8 mouse cellular contexts compared by ENCODE assay signal in genomic region chr1:162039808-162040207, GRCm38 (mm10).
DNase-seq lines count a peak whose midpoint lies in the region; ATAC-seq and TF ChIP-seq lines count a peak whose summit lies in the region.

No protein-coding gene starts in this region.

- H3K9ac ChIP-seq in lung, embryonic 16.5 days (ENCODE audit: low read length): no peak overlapping the region
- H3K9ac ChIP-seq in stomach, embryonic 15.5 days: no peak overlapping the region

- WGBS in lung, embryonic 16.5 days: 25% methylated on average over 7 of the region's 7 CpGs
- 45% methylated on average over 7 of the region's 7 CpGs for WGBS in stomach, embryonic 15.5 days

- no peaks in the 10 kb centered on the region for H3K27me3 ChIP-seq in lung, embryonic 16.5 days (ENCODE audit: control insufficient read depth, insufficient read depth, low read depth, low read length)
- no peaks in the 10 kb centered on the region for H3K27me3 ChIP-seq in stomach, embryonic 15.5 days (replicated peaks)

- no peaks in the 10 kb centered on the region for H3K36me3 ChIP-seq in lung, embryonic 16.5 days (ENCODE audit: control insufficient read depth, insufficient read depth, low read length)
- no peaks in the 10 kb centered on the region for H3K36me3 ChIP-seq in stomach, embryonic 15.5 days

- H3K4me2 ChIP-seq in lung, embryonic 16.5 days (ENCODE audit: low read depth, low read length): no peak overlapping the region
- no peak overlapping the region for H3K4me2 ChIP-seq in stomach, embryonic 15.5 days

- H3K27ac ChIP-seq in lung, embryonic 16.5 days (ENCODE audit: low read length): peak overlapping the region; percentile 29; the same call in 1 of the 2 replicates
- H3K27ac ChIP-seq in embryonic fibroblast, embryonic 13.5 days (ENCODE audit: insufficient read depth, low read length): peak overlapping the region; percentile 99
- peak overlapping the region; percentile 6; the same call in 1 of the 2 replicates for H3K27ac ChIP-seq in stomach, embryonic 15.5 days
- H3K27ac ChIP-seq in left cerebral cortex, adult 2 months: no peak overlapping the region

- intact Hi-C loops in left cerebral cortex, adult 2 months (cut with DNase I): no loop called here

- peaks cover 53% of the 10 kb centered on the region for H3K4me1 ChIP-seq in lung, embryonic 16.5 days (replicated peaks; ENCODE audit: control insufficient read depth, insufficient read depth, low read length)
- peaks cover 32% of the 10 kb centered on the region for H3K4me1 ChIP-seq in embryonic fibroblast, embryonic 13.5 days (ENCODE audit: control insufficient read depth, insufficient read depth, low read length)
- H3K4me1 ChIP-seq in stomach, embryonic 15.5 days: peaks cover 26% of the 10 kb centered on the region; the same call in 1 of the 2 replicates

- H3K9me3 ChIP-seq in lung, embryonic 16.5 days (ENCODE audit: control insufficient read depth, low read length): no peaks in the 10 kb centered on the region
- no peaks in the 10 kb centered on the region for H3K9me3 ChIP-seq in stomach, embryonic 15.5 days

- no peak overlapping the region for H3K4me3 ChIP-seq in lung, embryonic 16.5 days (ENCODE audit: low read length)
- no peak overlapping the region for H3K4me3 ChIP-seq in embryonic fibroblast, embryonic 13.5 days (ENCODE audit: insufficient read depth, low read length)
- no peak overlapping the region for H3K4me3 ChIP-seq in stomach, embryonic 15.5 days (replicated peaks)
- H3K4me3 ChIP-seq in left cerebral cortex, adult 2 months: no peak overlapping the region

- TF ChIP-seq POLR2A in embryonic fibroblast, embryonic 13.5 days (IDR thresholded peaks at IDR 0.05; ENCODE audit: low read depth, low read length): no peak; the same call in none of the 2 replicates

- DNase-seq in lung, postnatal 10 days: no peak
- DNase-seq in kidney, adult 9 months: peak; percentile 39
- no peak for DNase-seq in frontal cortex, postnatal 14 days (ENCODE audit: low spot score in 2 of 2)
- DNase-seq in B cell, adult 2 months: no peak
- DNase-seq in left cerebral cortex, adult 2 months (ENCODE audit: extremely low spot score in 1 of 2, low spot score in 2 of 2): no peak

- no peak for TF ChIP-seq CTCF in embryonic fibroblast, embryonic 13.5 days (IDR thresholded peaks at IDR 0.05; ENCODE audit: borderline replicate concordance, insufficient read depth, low read length)
- no peak for TF ChIP-seq CTCF in left cerebral cortex, adult 2 months (IDR thresholded peaks at IDR 0.05)

- no peak for ATAC-seq in lung, embryonic 16.5 days (ENCODE audit: low read depth)
- ATAC-seq in stomach, embryonic 15.5 days (ENCODE audit: insufficient read depth, low FRiP score, low read depth): no peak
